7 mouse cellular contexts compared by ENCODE assay signal in genomic region chr16:4077384-4078061, GRCm38 (mm10). TPM values are rescaled to one million over a fixed set of nuclear protein-coding genes. Genes with fewer than 3 reads are reported as not detected.
A peak's percentile ranks its signal among the peaks of the same experiment; 100 is the strongest.
DNase-seq lines count a peak whose midpoint lies in the region; ATAC-seq and TF ChIP-seq lines count a peak whose summit lies in the region.

TSS of gene Trap1 (minus strand) at chr16:4077827.

- peaks cover 6% of the 10 kb centered on the region; the same call in 1 of the 2 replicates for H3K36me3 ChIP-seq in embryonic facial prominence, embryonic 12.5 days
- H3K36me3 ChIP-seq in kidney, adult 2 months (ENCODE audit: control insufficient read depth, insufficient read depth, low read length) = no peaks in the 10 kb centered on the region
- H3K36me3 ChIP-seq in limb, embryonic 12.5 days = peaks cover 12% of the 10 kb centered on the region
- H3K36me3 ChIP-seq in midbrain, embryonic 15.5 days (replicated peaks) = no peaks in the 10 kb centered on the region
- H3K36me3 ChIP-seq in spleen, adult 2 months (ENCODE audit: control insufficient read depth, insufficient read depth, low read length) = peaks cover 2% of the 10 kb centered on the region; the same call in 1 of the 2 replicates

- H3K4me2 ChIP-seq in embryonic facial prominence, embryonic 12.5 days (replicated peaks) = peak within 1 kb of the TSS; percentile 55
- peak within 1 kb of the TSS; percentile 72 for H3K4me2 ChIP-seq in limb, embryonic 12.5 days
- peak within 1 kb of the TSS; percentile 58 for H3K4me2 ChIP-seq in midbrain, embryonic 15.5 days

- H3K4me1 ChIP-seq in embryonic facial prominence, embryonic 12.5 days = peaks cover 13% of the 10 kb centered on the region; the same call in 1 of the 2 replicates
- H3K4me1 ChIP-seq in kidney, adult 2 months (ENCODE audit: control insufficient read depth, insufficient read depth, low read length) = peaks cover 15% of the 10 kb centered on the region
- H3K4me1 ChIP-seq in limb, embryonic 12.5 days (replicated peaks) = peaks cover 12% of the 10 kb centered on the region
- H3K4me1 ChIP-seq in midbrain, embryonic 15.5 days = peaks cover 22% of the 10 kb centered on the region
- H3K4me1 ChIP-seq in spleen, adult 2 months (ENCODE audit: control insufficient read depth, insufficient read depth, insufficient read length) = peaks cover 6% of the 10 kb centered on the region

- TF ChIP-seq CTCF in kidney, adult 2 months (conservative IDR thresholded peaks at IDR 0.05; ENCODE audit: insufficient read depth, insufficient read length, low read depth, low read length) = no peak
- no peak for TF ChIP-seq CTCF in spleen, adult 2 months (IDR thresholded peaks at IDR 0.05; ENCODE audit: extremely low read depth, insufficient read depth, insufficient read length, insufficient replicate concordance)

- H3K9me3 ChIP-seq in embryonic facial prominence, embryonic 12.5 days = no peaks in the 10 kb centered on the region
- H3K9me3 ChIP-seq in limb, embryonic 12.5 days = no peaks in the 10 kb centered on the region
- H3K9me3 ChIP-seq in midbrain, embryonic 15.5 days = no peaks in the 10 kb centered on the region

- TF ChIP-seq POLR2A in kidney, adult 2 months (IDR thresholded peaks at IDR 0.05; ENCODE audit: low read depth, low read length) = peak; percentile 48
- TF ChIP-seq POLR2A in spleen, adult 2 months (IDR thresholded peaks at IDR 0.05; ENCODE audit: low read depth, low read length) = peak; percentile 56

- peak within 1 kb of the TSS; percentile 81 for H3K27ac ChIP-seq in embryonic facial prominence, embryonic 12.5 days
- H3K27ac ChIP-seq in kidney, adult 2 months (ENCODE audit: insufficient read depth, low read depth, low read length) = peak within 1 kb of the TSS; percentile 94
- H3K27ac ChIP-seq in limb, embryonic 12.5 days = peak within 1 kb of the TSS; percentile 89
- H3K27ac ChIP-seq in midbrain, embryonic 15.5 days = peak within 1 kb of the TSS; percentile 86
- H3K27ac ChIP-seq in spleen, adult 2 months (ENCODE audit: insufficient read depth, low read length) = peak within 1 kb of the TSS; percentile 91

- peak; percentile 96 for DNase-seq in adrenal gland, postnatal 25 days
- peak; percentile 94 to 98 for DNase-seq in heart, adult 18-20 months
- peak; percentile 96 for DNase-seq in kidney, adult 2 months
- DNase-seq in spleen, adult 2 months (ENCODE audit: low read depth in 1 of 2, low spot score in 2 of 2) = peak; percentile 79 to 90

- H3K9ac ChIP-seq in embryonic facial prominence, embryonic 12.5 days = peak within 1 kb of the TSS; percentile 87
- H3K9ac ChIP-seq in limb, embryonic 12.5 days (replicated peaks) = peak within 1 kb of the TSS; percentile 86
- peak within 1 kb of the TSS; percentile 79 for H3K9ac ChIP-seq in midbrain, embryonic 15.5 days

- H3K27me3 ChIP-seq in embryonic facial prominence, embryonic 12.5 days = no peaks in the 10 kb centered on the region
- H3K27me3 ChIP-seq in kidney, adult 2 months (replicated peaks; ENCODE audit: control insufficient read depth, insufficient read depth, low read length) = no peaks in the 10 kb centered on the region
- no peaks in the 10 kb centered on the region for H3K27me3 ChIP-seq in limb, embryonic 12.5 days
- H3K27me3 ChIP-seq in midbrain, embryonic 15.5 days (replicated peaks) = no peaks in the 10 kb centered on the region
- no peaks in the 10 kb centered on the region for H3K27me3 ChIP-seq in spleen, adult 2 months (ENCODE audit: control insufficient read depth, insufficient read depth, low read length)

- peak; percentile 92 for ATAC-seq in embryonic facial prominence, embryonic 12.5 days (ENCODE audit: insufficient number of reproducible peaks, insufficient read depth, low FRiP score, low TSS enrichment)
- peak; percentile 94 for ATAC-seq in limb, embryonic 12.5 days (ENCODE audit: insufficient number of reproducible peaks, insufficient read depth, low FRiP score, low TSS enrichment, low read depth)
- ATAC-seq in midbrain, embryonic 15.5 days (replicated peaks) = peak; percentile 98

- under 1% methylated on average over 58 of the region's 58 CpGs for WGBS in embryonic facial prominence, embryonic 12.5 days
- under 1% methylated on average over 58 of the region's 58 CpGs for WGBS in kidney, adult 2 months
- under 1% methylated on average over 58 of the region's 58 CpGs for WGBS in limb, embryonic 12.5 days
- WGBS in midbrain, embryonic 15.5 days = 0% methylated on average over 58 of the region's 58 CpGs
- WGBS in spleen, adult 2 months = under 1% methylated on average over 58 of the region's 58 CpGs

- H3K4me3 ChIP-seq in embryonic facial prominence, embryonic 12.5 days = peak within 1 kb of the TSS; percentile 82
- peak within 1 kb of the TSS; percentile 84 for H3K4me3 ChIP-seq in kidney, adult 2 months (ENCODE audit: insufficient read depth, low read depth, low read length)
- H3K4me3 ChIP-seq in limb, embryonic 12.5 days (replicated peaks) = peak within 1 kb of the TSS; percentile 91
- peak within 1 kb of the TSS; percentile 83 for H3K4me3 ChIP-seq in midbrain, embryonic 15.5 days
- peak within 1 kb of the TSS; percentile 88 for H3K4me3 ChIP-seq in spleen, adult 2 months (ENCODE audit: extremely low read depth, insufficient read depth, insufficient read length)

RNA-seq across cellular contexts. Expression of gene Trap1, which starts in this region (rescaled TPM):
- 209 TPM in 2 replicates for total RNA-seq in adrenal gland, postnatal 25 days (2021)
- 77.9 and 83.8 TPM in 2 replicates for polyA plus RNA-seq in embryonic facial prominence, embryonic 12.5 days (2016; fragmentation: Nextera tagmentation; extraction: Ambion mirVana)
- 100 to 1,000 TPM; 144 to 155 TPM for total RNA-seq in heart, adult 18-20 months (2021)
- 225 and 226 TPM in 2 replicates for polyA plus RNA-seq in kidney, adult 2 months (2012; rRNA removed)
- 85.6 and 86.5 TPM in 2 replicates for polyA plus RNA-seq in limb, embryonic 12.5 days (2016; fragmentation: Nextera tagmentation; extraction: Ambion mirVana)
- 49.1 and 54.3 TPM in 2 replicates for polyA plus RNA-seq in midbrain, embryonic 15.5 days (2015; fragmentation: Nextera tagmentation; extraction: Ambion mirVana)
- 47.9 and 53.8 TPM in 2 replicates for polyA plus RNA-seq in spleen, adult 2 months (2012; rRNA removed)

Comparison
In these comparisons a context has a peak if more than half of its experiments do, and no peak if none do; other contexts are left out.
1. Peak in every context shown above with its lines: DNase-seq, ATAC-seq, H3K4me3 ChIP-seq and H3K27ac ChIP-seq.